Mouse (Mus musculus) midbrain, embryonic 15.5 days (tissue): ENCODE results near the gene Trim9. TPM values are rescaled to one million over a fixed set of nuclear protein-coding genes. Genes with fewer than 3 reads are reported as not detected.

Experiments
- ATAC-seq: fragments of 200-750 bp; cut with Nextera tagmentation; replicated peaks from 2 replicates; pipeline ENCODE4 v1.8.0; 2017; ENCODE audit warnings: moderate TSS enrichment
- H3K27ac ChIP-seq: fragments of 300-500 bp; sonication (generic); 2 replicates; pipeline ENCODE4 v1.5.1; 2015; ENCODE audit warnings: mild to moderate bottlenecking, inconsistent platforms
- H3K27me3 ChIP-seq: fragments of 300-500 bp; sonication (generic); replicated peaks from 2 replicates; pipeline ENCODE4 v1.6.1; 2015; ENCODE audit warnings: inconsistent platforms
- H3K36me3 ChIP-seq: fragments of 300-500 bp; sonication (generic); replicated peaks from 2 replicates; pipeline ENCODE4 v1.6.1; 2015; ENCODE audit warnings: inconsistent platforms
- H3K4me1 ChIP-seq: fragments of 300-500 bp; sonication (generic); 2 replicates; pipeline ENCODE4 v1.6.1; 2015; ENCODE audit warnings: inconsistent platforms
- H3K4me2 ChIP-seq: fragments of 300-500 bp; sonication (generic); 2 replicates; pipeline ENCODE4 v1.6.1; 2015; ENCODE audit warnings: inconsistent platforms, mild to moderate bottlenecking, moderate library complexity
- H3K4me3 ChIP-seq: fragments of 300-500 bp; sonication (generic); 2 replicates; pipeline ENCODE4 v1.5.1; 2015; ENCODE audit warnings: mild to moderate bottlenecking, inconsistent platforms
- H3K9ac ChIP-seq: fragments of 300-500 bp; sonication (generic); 2 replicates; pipeline ENCODE4 v1.6.1; 2015; ENCODE audit warnings: mild to moderate bottlenecking, inconsistent platforms
- H3K9me3 ChIP-seq: fragments of 300-500 bp; sonication (generic); 2 replicates; pipeline ENCODE4 v1.6.1; 2016; ENCODE audit warnings: inconsistent platforms
- WGBS: fragments of 180-500 bp; shearing (Covaris S2); methylation state at CpG from one replicate; pipeline ENCODE4 v1.1.7; 2015; ENCODE audit warnings: mixed read lengths; 5-methylcytosine and 5-hydroxymethylcytosine counted together
- polyA plus RNA-seq: library from polyadenylated mRNA; unstranded; fragments of >200 nt; fragmentation: Nextera tagmentation; extraction: Ambion mirVana; gene quantifications from 2 replicates; pipeline ENCODE4 v1.2.1, GENCODE M21; 2015

Trim9 gene
- polyA plus RNA-seq, 1 experiment from 2014 or later: 91.8 TPM

GRCm38 (mm10) chr12:70280381-70280780 is 67.0 kb downstream of the Trim9 start:
- no peak for ATAC-seq
- peaks cover 20% of the 10 kb centered on the region; the same call in 1 of the 2 replicates for H3K36me3 ChIP-seq
- H3K4me3 ChIP-seq: no peak overlapping the region
- no peak overlapping the region for H3K4me2 ChIP-seq
- no peaks in the 10 kb centered on the region for H3K4me1 ChIP-seq
- no peaks in the 10 kb centered on the region for H3K9me3 ChIP-seq
- no peak overlapping the region for H3K27ac ChIP-seq
- 90% methylated on average over 10 of the region's 10 CpGs for WGBS
- no peak overlapping the region for H3K9ac ChIP-seq
- H3K27me3 ChIP-seq: no peaks in the 10 kb centered on the region

DNA sequence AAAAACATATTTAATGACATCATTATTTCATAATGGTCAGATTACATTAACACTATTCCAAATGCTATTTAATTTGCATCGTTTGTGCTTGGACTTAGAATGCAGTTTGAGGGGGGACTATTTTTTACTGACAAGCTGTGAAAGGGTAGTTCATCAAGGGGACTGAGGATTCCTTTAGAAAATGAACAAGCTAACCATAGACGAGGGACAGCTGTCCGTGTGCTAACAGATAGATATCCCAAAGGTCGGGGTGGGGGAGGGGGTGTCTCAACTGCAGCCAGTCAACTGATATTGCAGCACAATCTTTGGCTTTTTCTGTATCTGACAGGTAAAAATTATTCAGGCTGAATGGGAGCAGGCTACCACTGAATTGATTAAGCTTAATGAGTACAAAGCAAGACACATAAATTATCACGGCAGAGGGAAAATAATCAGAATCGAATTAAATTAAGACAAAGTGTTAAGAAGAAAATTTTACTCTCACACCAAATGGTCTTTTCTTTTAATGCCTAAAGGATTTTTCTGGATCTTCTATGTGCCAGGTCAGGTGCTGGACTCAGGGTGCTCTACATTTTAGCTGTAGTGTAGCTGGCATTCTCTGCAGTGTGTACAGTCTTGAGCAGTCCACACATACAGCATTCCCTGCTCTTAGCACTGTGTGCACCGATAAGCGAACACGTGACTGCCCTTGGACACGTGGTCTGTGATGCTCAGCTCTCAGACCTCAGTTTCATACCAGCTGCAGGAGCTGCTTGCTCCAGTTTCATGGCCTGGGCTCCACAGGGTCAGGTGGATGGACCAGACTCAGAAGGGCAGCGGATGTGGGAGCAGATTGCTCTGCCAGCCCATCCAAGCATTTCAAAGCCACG is 70.1 kb downstream of the Trim9 start:
- Histone ChIP-seq H3K4me1 (no peaks in the 10 kb centered on the region), H3K4me2 (no peak overlapping the region), H3K27me3 (no peaks in the 10 kb centered on the region), H3K36me3 (peaks cover 20% of the 10 kb centered on the region; the same call in 1 of the 2 replicates), H3K4me3 (no peak overlapping the region), H3K9me3 (no peaks in the 10 kb centered on the region), H3K27ac (no peak overlapping the region), H3K9ac (no peak overlapping the region)
- 0 out of 2 replicates have a peak, but pooled peaks have one; percentile 33 for ATAC-seq
- 74% methylated on average over 12 of the region's 12 CpGs for WGBS

DNA sequence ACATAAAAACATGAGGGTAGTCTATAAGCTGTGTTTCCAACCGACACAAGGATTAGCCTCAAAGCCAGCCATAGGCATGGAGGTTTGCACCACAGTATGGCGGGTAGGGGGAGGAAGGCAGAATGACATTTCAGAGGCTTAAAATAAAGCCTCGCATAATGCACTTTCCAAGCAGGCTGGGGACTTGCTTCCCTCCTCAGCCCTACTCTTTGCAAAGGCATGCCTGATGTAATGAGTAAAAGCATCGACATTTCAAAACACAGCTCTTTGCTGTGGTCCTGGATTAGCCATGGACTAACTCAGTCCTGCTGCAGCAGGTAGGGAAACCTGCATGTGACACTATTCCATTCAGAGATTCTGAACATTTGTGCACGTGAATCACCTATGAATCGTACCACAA is 77.7 kb downstream of the Trim9 start:
- ATAC-seq: no peak
- no peaks in the 10 kb centered on the region for H3K9me3 ChIP-seq
- WGBS: 59% methylated on average over 6 of the region's 6 CpGs
- no peaks in the 10 kb centered on the region for H3K4me1 ChIP-seq
- peaks cover 12% of the 10 kb centered on the region for H3K36me3 ChIP-seq
- H3K4me3 ChIP-seq: no peak overlapping the region
- H3K9ac ChIP-seq: no peak overlapping the region
- no peak overlapping the region for H3K27ac ChIP-seq
- no peak overlapping the region for H3K4me2 ChIP-seq
- H3K27me3 ChIP-seq: no peaks in the 10 kb centered on the region

- no peak for ATAC-seq
Observed at GRCm38 (mm10) chr12:70267314-70267713, 80.1 kb downstream of the Trim9 start.

DNA sequence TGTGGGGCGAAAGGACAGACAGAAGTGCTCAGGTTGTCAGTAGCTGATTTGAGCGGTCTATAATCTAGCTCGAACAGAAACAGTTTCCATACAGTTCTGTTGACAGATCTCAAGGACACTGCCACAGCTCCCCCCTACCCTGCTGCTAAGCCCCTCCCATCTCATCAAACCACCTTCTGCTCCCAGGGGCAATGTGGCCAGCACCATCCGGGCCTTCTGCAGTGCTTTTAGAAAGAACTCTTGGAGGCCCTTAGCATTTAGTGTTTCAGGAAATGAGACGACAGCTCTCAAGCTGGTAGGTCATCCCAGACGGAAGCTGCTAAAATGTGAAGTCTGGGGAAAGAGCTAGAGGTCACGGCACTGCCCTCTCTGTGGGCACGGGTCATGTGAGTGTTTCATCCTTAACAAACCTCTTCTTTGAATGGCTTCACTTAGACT is 80.9 kb downstream of the Trim9 start:
- Histone ChIP-seq H3K27me3 (no peaks in the 10 kb centered on the region), H3K9ac (no peak overlapping the region), H3K4me2 (no peak overlapping the region), H3K4me1 (no peaks in the 10 kb centered on the region), H3K4me3 (no peak overlapping the region), H3K27ac (no peak overlapping the region), H3K36me3 (peaks cover 8% of the 10 kb centered on the region), H3K9me3 (no peaks in the 10 kb centered on the region)
- ATAC-seq: no peak
- 46% methylated on average over 8 of the region's 8 CpGs for WGBS

More at GRCm38 (mm10) chr12:70267314-70267713, 80.1 kb downstream of the Trim9 start:
- Histone ChIP-seq H3K9me3 (no peaks in the 10 kb centered on the region), H3K4me2 (no peak overlapping the region), H3K27ac (no peak overlapping the region), H3K36me3 (peaks cover 12% of the 10 kb centered on the region), H3K4me3 (no peak overlapping the region), H3K4me1 (no peaks in the 10 kb centered on the region), H3K9ac (no peak overlapping the region), H3K27me3 (no peaks in the 10 kb centered on the region)
- 88% methylated on average over 9 of the region's 9 CpGs for WGBS

DNA sequence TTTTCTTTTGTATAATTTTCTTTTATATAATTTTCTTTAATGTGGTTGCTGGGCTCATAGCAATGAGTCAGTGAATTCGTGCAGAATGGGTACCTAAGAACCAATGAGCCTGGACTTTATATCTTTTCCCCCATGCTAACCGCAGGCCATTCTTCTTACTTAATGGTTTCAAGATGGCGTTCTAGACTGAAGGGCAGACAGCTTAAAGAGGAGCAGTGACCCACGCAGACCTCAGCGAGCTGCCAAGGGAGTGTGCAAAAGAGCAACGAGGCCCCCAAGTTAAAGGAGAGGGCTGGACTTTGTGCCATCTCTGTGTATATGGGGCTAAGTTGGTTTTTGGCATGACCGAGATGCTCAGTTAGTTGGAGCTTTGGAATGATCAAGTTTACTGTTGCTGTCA is 83.7 kb downstream of the Trim9 start:
- Histone ChIP-seq H3K9ac (no peak overlapping the region), H3K27me3 (no peaks in the 10 kb centered on the region), H3K9me3 (no peaks in the 10 kb centered on the region), H3K4me2 (no peak overlapping the region), H3K36me3 (peaks cover 8% of the 10 kb centered on the region; the same call in 1 of the 2 replicates), H3K27ac (no peak overlapping the region), H3K4me3 (no peak overlapping the region), H3K4me1 (no peaks in the 10 kb centered on the region)
- ATAC-seq: no peak
- WGBS: 22% methylated on average over 7 of the region's 7 CpGs

GRCm38 (mm10) chr12:70262271-70262953 is 85.0 kb downstream of the Trim9 start:
- H3K4me2 ChIP-seq: no peak overlapping the region
- no peak overlapping the region for H3K4me3 ChIP-seq
- H3K36me3 ChIP-seq: no peaks in the 10 kb centered on the region
- 95% methylated on average over 17 of the region's 17 CpGs for WGBS
- no peaks in the 10 kb centered on the region for H3K4me1 ChIP-seq
- H3K27me3 ChIP-seq: no peaks in the 10 kb centered on the region
- no peak overlapping the region for H3K9ac ChIP-seq
- no peak for ATAC-seq
- no peak overlapping the region for H3K27ac ChIP-seq
- H3K9me3 ChIP-seq: no peaks in the 10 kb centered on the region

GRCm38 (mm10) chr12:70251210-70251884 is 96.1 kb downstream of the Trim9 start:
- H3K4me2 ChIP-seq: no peak overlapping the region
- no peak overlapping the region for H3K9ac ChIP-seq
- no peak for ATAC-seq
- no peaks in the 10 kb centered on the region for H3K27me3 ChIP-seq
- no peaks in the 10 kb centered on the region for H3K9me3 ChIP-seq
- no peak overlapping the region for H3K4me3 ChIP-seq
- no peaks in the 10 kb centered on the region for H3K36me3 ChIP-seq
- WGBS: 81% methylated on average over 15 of the region's 15 CpGs
- peaks cover 30% of the 10 kb centered on the region for H3K4me1 ChIP-seq
- no peak overlapping the region for H3K27ac ChIP-seq

GRCm38 (mm10) chr12:70249616-70250157 is 97.7 kb downstream of the Trim9 start:
- no peak overlapping the region for H3K9ac ChIP-seq
- no peaks in the 10 kb centered on the region for H3K27me3 ChIP-seq
- H3K4me3 ChIP-seq: no peak overlapping the region
- H3K9me3 ChIP-seq: no peaks in the 10 kb centered on the region
- H3K27ac ChIP-seq: peak overlapping the region; percentile 73
- H3K4me2 ChIP-seq: no peak overlapping the region
- H3K36me3 ChIP-seq: no peaks in the 10 kb centered on the region
- ATAC-seq: peak; percentile 10; the same call in 1 of the 2 replicates
- peaks cover 27% of the 10 kb centered on the region for H3K4me1 ChIP-seq
- WGBS: 50% methylated on average over 10 of the region's 10 CpGs

DNA sequence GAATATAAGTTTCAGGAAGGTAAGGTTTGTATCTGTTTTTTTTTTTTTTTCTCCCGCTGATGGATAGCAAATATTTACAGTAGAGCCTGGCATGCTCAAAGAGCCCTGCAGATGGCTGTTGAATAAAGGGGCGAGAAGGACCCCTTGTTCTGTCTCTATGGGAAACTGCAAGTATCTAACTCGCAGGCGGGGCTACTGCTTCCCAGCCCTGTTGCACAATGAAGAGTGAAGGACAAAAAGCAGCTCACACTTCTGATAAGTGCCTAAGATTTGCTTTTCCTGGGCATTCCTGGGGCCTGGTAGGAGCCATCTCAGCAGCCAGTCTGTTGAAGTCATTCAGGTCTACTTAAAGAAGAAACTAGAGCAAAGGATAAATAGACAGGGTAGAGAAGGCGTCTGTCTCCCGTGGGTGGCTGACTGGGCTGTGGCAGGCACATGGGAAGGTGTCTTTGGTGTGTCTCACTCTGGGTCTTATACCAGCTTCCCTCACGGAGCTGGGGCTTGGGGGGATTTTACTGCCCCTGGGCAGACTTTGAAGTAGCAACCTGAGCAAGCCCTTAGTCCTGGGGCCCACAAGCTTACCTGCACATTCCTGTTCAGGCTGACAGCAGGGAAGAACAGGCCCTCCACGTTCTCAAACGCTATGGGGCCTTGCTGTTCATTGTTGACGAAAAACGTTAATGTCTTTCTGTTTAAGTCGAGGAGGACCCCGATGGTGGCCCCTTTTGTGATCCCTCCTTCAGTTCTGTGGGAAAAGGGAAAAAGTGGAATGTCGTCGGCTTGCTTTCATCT is 99.5 kb downstream of the Trim9 start:
- Histone ChIP-seq H3K9ac (no peak overlapping the region), H3K4me2 (no peak overlapping the region), H3K27ac (peak overlapping the region; percentile 40; the same call in 1 of the 2 replicates), H3K27me3 (no peaks in the 10 kb centered on the region), H3K4me3 (no peak overlapping the region), H3K36me3 (no peaks in the 10 kb centered on the region), H3K4me1 (peaks cover 27% of the 10 kb centered on the region), H3K9me3 (no peaks in the 10 kb centered on the region)
- peak; percentile 51; the same call in 1 of the 2 replicates for ATAC-seq
- 31% methylated on average over 15 of the region's 15 CpGs for WGBS

DNA sequence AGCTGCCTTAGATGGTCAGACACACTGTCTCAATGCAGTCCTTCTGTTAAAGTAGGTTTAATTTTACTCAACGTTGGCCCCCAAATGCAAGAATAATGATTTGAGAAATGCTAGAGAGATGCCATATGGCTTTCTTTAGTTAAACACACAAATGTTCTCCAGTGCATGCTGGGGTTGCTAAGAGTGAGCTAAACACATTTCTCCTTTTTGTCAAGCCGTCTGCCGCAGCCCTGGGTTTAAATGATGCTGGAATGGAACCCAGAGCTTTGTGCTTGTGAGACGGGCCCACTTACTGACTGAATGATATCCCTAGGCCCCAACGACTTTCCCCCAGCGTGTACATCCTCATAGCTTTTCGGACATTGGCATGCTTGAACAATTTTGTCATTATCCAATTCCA is 104.9 kb downstream of the Trim9 start:
- no peaks in the 10 kb centered on the region for H3K9me3 ChIP-seq
- H3K36me3 ChIP-seq: no peaks in the 10 kb centered on the region
- no peak overlapping the region for H3K4me3 ChIP-seq
- ATAC-seq: no peak
- H3K4me2 ChIP-seq: no peak overlapping the region
- H3K27ac ChIP-seq: no peak overlapping the region
- H3K4me1 ChIP-seq: 0 out of 2 replicates have a peak, but pooled peaks cover 6% of the 10 kb centered on the region
- H3K9ac ChIP-seq: no peak overlapping the region
- 78% methylated on average over 7 of the region's 7 CpGs for WGBS
- H3K27me3 ChIP-seq: no peaks in the 10 kb centered on the region
